Mouse (Mus musculus): ENCODE measurements around the gene Anxa6.

- TF ChIP-seq CTCF (conservative IDR thresholded peaks at IDR 0.05; ENCODE audit: low read length) (no peak), NANOG (IDR thresholded peaks at IDR 0.05; ENCODE audit: borderline replicate concordance, low read length) (no peak)
Measured at GRCm38 (mm10) chr11:55033040-55033660, at the start of gene Anxa6.
